Mouse (Mus musculus) small intestine, adult 10 weeks (tissue): Measurements from ENCODE around the gene Ccdc180. TPM values are rescaled to one million over a fixed set of nuclear protein-coding genes. Genes with fewer than 3 reads are reported as not detected.

Source experiments
- polyA plus RNA-seq: library from polyadenylated mRNA; stranded (reverse); fragments of 350-450 nt; fragmentation: Illumina TruSeq; extraction: RNeasy Lipid Tissue Mini Kit (QIAGEN cat#74804); gene quantifications from one replicate; pipeline ENCODE4 v1.2.3, GENCODE M21; 2014; ENCODE audit warnings: low replicate concordance

Ccdc180 gene
- polyA plus RNA-seq, result not detected

DNA sequence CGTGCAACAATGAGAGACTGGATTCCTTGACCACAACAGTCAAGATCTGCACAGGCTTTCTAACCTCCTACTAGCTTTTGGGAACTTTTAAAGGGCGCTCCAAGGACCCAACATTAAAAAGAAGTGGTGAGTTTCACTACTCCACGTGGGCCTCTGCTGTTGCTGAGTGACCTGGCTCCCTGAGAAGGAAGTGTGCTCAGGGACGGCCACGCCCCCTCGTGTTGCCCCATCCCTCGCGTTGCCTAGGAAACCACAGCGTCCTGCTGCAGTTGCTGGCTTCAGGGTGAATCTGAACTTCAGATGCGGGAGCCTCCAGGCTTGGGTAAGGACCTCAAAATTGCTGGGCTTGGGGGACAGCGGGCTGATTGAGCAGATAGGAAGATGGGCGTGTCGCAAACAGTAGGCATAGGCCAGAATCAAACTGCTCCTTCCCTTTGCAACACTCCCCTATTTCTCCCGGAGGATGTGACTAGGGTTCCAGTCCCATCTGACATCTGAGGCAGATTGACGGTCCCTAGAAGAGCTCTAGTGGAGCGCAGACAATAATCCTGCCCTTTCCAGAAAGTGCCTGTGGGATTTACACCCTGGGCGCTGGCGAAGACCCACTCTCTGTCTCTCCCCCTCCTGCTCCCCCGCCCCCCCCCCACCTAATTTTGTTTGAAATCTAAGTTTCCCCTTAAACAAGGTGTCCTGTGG is at the start of gene Ccdc180:
TSS of gene Ccdc180 (plus strand) at position 238 of the 696 bp plus-strand sequence.

DNA sequence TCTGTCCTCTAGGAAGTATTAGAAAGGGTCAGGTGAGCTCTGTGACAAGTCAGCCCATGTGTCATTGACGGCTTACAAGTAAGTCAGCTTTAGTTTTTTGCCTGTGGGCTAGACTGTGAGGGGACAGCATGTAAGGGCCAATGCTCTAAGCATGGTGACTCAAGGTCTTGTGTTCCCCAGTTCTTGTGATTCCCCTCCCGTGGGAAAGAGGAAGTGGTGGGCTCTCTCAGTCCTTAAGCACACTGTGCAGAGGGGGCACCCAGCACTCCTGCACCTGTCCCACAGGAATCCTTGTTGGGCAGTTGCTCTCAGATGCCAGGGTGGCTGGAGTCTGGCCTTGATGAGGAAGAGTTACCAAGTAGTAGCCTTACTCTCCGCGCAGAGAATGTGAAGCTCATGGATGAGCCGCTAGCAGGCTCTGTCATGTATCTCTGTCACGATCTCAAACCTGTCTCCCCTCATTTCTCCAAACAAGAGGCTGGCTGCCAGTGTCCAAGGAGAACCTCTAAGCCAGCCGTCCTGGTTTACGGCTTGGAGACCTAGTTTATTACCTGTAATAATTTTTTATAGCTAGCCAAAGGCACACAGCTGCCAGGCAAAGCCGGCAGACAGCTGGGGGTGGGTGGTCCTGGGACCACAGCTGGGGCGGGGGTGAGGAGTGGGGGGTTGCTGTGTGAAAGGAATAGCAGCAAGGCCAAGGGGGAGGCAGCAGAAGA is 41.8 kb upstream of the Ccdc180 start, which contains the start of gene Stra6l:
TSS of gene Stra6l (plus strand) at position 556 of the 716 bp plus-strand sequence.

DNA sequence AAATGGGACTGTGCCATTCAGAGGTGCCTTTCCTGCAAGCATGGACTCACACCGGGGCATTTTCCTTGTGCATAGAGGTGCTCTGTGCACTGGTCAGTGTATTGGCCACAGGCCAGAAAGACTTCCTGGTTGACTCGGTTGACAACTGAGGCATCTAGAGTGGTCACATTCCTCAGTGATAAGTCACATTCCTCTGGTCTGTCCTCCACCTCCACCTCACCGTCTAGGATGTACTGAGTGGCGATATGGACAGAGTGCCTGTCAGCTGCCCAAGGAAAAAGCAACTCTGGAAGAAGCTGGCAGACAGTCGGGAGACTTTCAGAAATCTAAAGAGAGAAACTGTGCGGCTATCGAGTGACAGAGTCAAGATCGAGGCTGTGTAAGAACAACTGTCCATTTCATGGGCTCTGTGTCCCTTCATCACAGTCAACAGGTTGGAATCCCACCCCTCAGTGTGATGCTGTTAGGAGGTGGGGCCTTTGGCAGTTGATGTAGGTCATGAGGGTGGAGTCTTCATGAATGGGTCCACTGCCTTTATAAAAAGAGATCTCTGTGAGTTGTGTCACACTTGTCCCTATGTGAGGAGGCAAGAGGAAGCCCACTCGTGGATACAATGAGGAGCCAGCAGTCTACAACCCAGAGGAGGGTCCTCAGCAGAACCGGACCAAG is 74.8 kb downstream of the Ccdc180 start, which contains the start of gene Tdrd7:
TSS of gene Tdrd7 (plus strand) at position 564 of the 669 bp plus-strand sequence.

Other genes starting within 250 kb of the Ccdc180 start
- gene Aldh1b1, start 91.3 kb upstream of the Ccdc180 start, polyA plus RNA-seq, result 14.3 TPM
- not detected for gene Igfbpl1, start 63.4 kb upstream of the Ccdc180 start, polyA plus RNA-seq
- gene Stra6l, start 41.6 kb upstream of the Ccdc180 start, polyA plus RNA-seq, result 7.2 TPM
- gene Tdrd7, start 75.0 kb downstream of the Ccdc180 start, polyA plus RNA-seq, result 95.4 TPM
- gene Tmod1, start 148.6 kb downstream of the Ccdc180 start, polyA plus RNA-seq, result 6.9 TPM
- gene Ncbp1, start 248.3 kb downstream of the Ccdc180 start, polyA plus RNA-seq, result 31.6 TPM
- 18.8 TPM for gene Tstd2, start 248.4 kb downstream of the Ccdc180 start, polyA plus RNA-seq